Comparison of ENCODE assay signal across 22 mouse cellular contexts in the genomic region with DNA sequence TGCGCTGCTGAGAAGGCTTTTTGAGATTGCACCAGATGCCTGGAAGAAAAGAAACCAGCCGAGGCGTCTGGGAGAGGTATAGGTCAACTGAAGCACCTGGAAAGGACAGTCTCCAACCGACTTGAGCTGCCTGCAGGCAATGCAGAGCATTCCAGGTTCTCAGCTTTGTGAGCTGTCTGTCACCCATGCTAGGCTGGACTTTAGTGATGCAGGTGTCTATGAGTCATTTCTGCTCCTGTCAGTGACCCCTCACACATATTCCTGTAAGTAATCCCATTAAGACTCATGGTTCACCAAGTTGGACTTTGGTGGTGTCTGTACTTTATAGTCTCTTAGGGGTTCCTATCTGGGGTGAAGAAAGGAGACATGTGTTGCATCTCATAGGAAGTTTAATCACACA.
"Had no signal": no experiment of that assay in that cellular context is flagged by ENCODE, and none has a peak within 500 bp of the region (broad histone marks: within the 10 kb centered on the region; RNA-seq: fewer than 3 reads in every experiment).

No protein-coding gene starts in this region.

- H3K27ac ChIP-seq: left cerebral cortex, adult 2 months; limb, embryonic 13.5 days; liver, embryonic 13.5 days; macrophage; midbrain, embryonic 10.5 days; neural tube, embryonic 12.5 days; neural tube, embryonic 15.5 days; stomach, embryonic 15.5 days had no signal

- H3K36me3 ChIP-seq: limb, embryonic 13.5 days; liver, embryonic 13.5 days; midbrain, embryonic 10.5 days; neural tube, embryonic 12.5 days; neural tube, embryonic 15.5 days; stomach, embryonic 15.5 days had no signal

- H3K9ac ChIP-seq: limb, embryonic 13.5 days; liver, embryonic 13.5 days; lung, embryonic 14.5 days; neural tube, embryonic 12.5 days; neural tube, embryonic 15.5 days; stomach, embryonic 15.5 days had no signal

- H3K27me3 ChIP-seq: liver, embryonic 13.5 days; neural tube, embryonic 12.5 days; stomach, embryonic 15.5 days had no signal

- H3K4me2 ChIP-seq: limb, embryonic 13.5 days; liver, embryonic 13.5 days; lung, embryonic 14.5 days; neural tube, embryonic 12.5 days; neural tube, embryonic 15.5 days; stomach, embryonic 15.5 days had no signal

- DNase-seq: kidney, adult 11 months; kidney, postnatal 10 days; layer of hippocampus, postnatal 36 days; left cerebral cortex, postnatal 4 days; liver; liver, embryonic 13.5 days; lung, embryonic 14.5 days; midbrain, embryonic 14.5 days; retina, postnatal 1 day; right cerebral cortex, postnatal 25 days; spleen, adult 18-20 months; thymus, adult 18-20 months; thymus, postnatal 14 days; thymus, postnatal 4 days had no signal

- H3K4me3 ChIP-seq: left cerebral cortex, adult 2 months; limb, embryonic 13.5 days; liver, embryonic 13.5 days; midbrain, embryonic 10.5 days; neural tube, embryonic 12.5 days; neural tube, embryonic 15.5 days; stomach, embryonic 15.5 days had no signal

- H3K4me1 ChIP-seq: neural tube, embryonic 12.5 days; neural tube, embryonic 15.5 days; stomach, embryonic 15.5 days had no signal

- H3K9me3 ChIP-seq: limb, embryonic 13.5 days; liver, embryonic 13.5 days; midbrain, embryonic 10.5 days; neural tube, embryonic 12.5 days; neural tube, embryonic 15.5 days; stomach, embryonic 15.5 days had no signal

- ATAC-seq: lung, postnatal 0 days had no signal
